In genomic region chr10:95773425-95773980, GRCm38 (mm10) we compare ENCODE assay signal across 8 mouse cellular contexts.
DNase-seq lines count a peak whose midpoint lies in the region; ATAC-seq lines count a peak whose summit lies in the region.

No protein-coding gene starts in this region.

- no peak overlapping the region for H3K4me2 ChIP-seq in kidney, embryonic 16.5 days (replicated peaks; ENCODE audit: low read depth, low read length)

- H3K9ac ChIP-seq in kidney, embryonic 16.5 days (replicated peaks; ENCODE audit: low read length) = no peak overlapping the region

- H3K36me3 ChIP-seq in kidney, embryonic 16.5 days (ENCODE audit: insufficient read depth, low read length) = no peaks in the 10 kb centered on the region

- H3K4me3 ChIP-seq in kidney, embryonic 16.5 days (ENCODE audit: low read length) = no peak overlapping the region

- no peaks in the 10 kb centered on the region for H3K27me3 ChIP-seq in kidney, embryonic 16.5 days (ENCODE audit: insufficient read depth, low read length)

- peaks cover 15% of the 10 kb centered on the region for H3K4me1 ChIP-seq in kidney, embryonic 16.5 days (ENCODE audit: insufficient read depth, low read length)

- peak overlapping the region; percentile 61; the same call in 1 of the 2 replicates for H3K27ac ChIP-seq in kidney, embryonic 16.5 days (ENCODE audit: low read length)

- WGBS in kidney, embryonic 16.5 days = 71% methylated on average over 16 of the region's 16 CpGs

- H3K9me3 ChIP-seq in kidney, embryonic 16.5 days (ENCODE audit: low read length) = no peaks in the 10 kb centered on the region

- peak; percentile 43; the same call in 1 of the 2 replicates for ATAC-seq in kidney, embryonic 16.5 days (ENCODE audit: low FRiP score, low TSS enrichment)
- peak; percentile 99 for ATAC-seq in megakaryocyte progenitor cell, adult 5-6 weeks (replicated peaks; ENCODE audit: poor library complexity)

- peak; percentile 22 for DNase-seq in adrenal gland, postnatal 10 days
- no peak for DNase-seq in adrenal gland, adult 18-20 months (ENCODE audit: low spot score in 2 of 2)
- DNase-seq in heart, adult 8-10 months (ENCODE audit: low spot score) = peak; percentile 82
- DNase-seq in thymus, postnatal 4 days = no peak
- DNase-seq in layer of hippocampus, adult 9-11 months = no peak
- DNase-seq in layer of hippocampus, postnatal 25 days (ENCODE audit: extremely low spot score in 1 of 2, low spot score in 1 of 2) = no peak

Comparison
In these comparisons a context has a peak if more than half of its experiments do, and no peak if none do; other contexts are left out.
1. DNase-seq: peak in adrenal gland, postnatal 10 days (single experiment) and heart, adult 8-10 months (single experiment); none in adrenal gland, adult 18-20 months (0 of 2), thymus, postnatal 4 days (single experiment), layer of hippocampus, adult 9-11 months (single experiment) and layer of hippocampus, postnatal 25 days (0 of 2).